Mouse (Mus musculus): ENCODE measurements around the gene Tk2. TPM values are rescaled to one million over a fixed set of nuclear protein-coding genes. Genes with fewer than 3 reads are reported as not detected.

The Tk2 gene
- polyA plus RNA-seq, 1 experiment from 2014 or later, result 25.8 TPM

- Histone ChIP-seq H3K4me3 (no peak overlapping the region), H3K27ac (no peak overlapping the region), H3K27me3 (ENCODE audit: poor library complexity, severe bottlenecking) (no peaks in the 10 kb centered on the region), H3K9me3 (no peaks in the 10 kb centered on the region), H3K4me1 (no peaks in the 10 kb centered on the region), H3K36me3 (replicated peaks) (no peaks in the 10 kb centered on the region)
- WGBS, result 91% methylated on average over 4 of the region's 4 CpGs
- DNase-seq (ENCODE audit: extremely low spot score, low spot score), result no peak
Observed at GRCm38 (mm10) chr8:104202320-104202719, 46.0 kb downstream of the Tk2 start.

- DNase-seq (ENCODE audit: extremely low spot score, low spot score), result no peak
- Histone ChIP-seq H3K36me3 (replicated peaks) (no peaks in the 10 kb centered on the region), H3K9me3 (no peaks in the 10 kb centered on the region), H3K27ac (no peak overlapping the region), H3K4me3 (no peak overlapping the region), H3K27me3 (ENCODE audit: poor library complexity, severe bottlenecking) (no peaks in the 10 kb centered on the region), H3K4me1 (no peaks in the 10 kb centered on the region)
- WGBS, result 87% methylated on average over 3 of the region's 3 CpGs
Observed at GRCm38 (mm10) chr8:104201622-104202021, 46.7 kb downstream of the Tk2 start.

GRCm38 (mm10) chr8:104199802-104200201 lies 48.6 kb downstream of the Tk2 start:
- Histone ChIP-seq H3K4me3 (no peak overlapping the region), H3K27me3 (ENCODE audit: poor library complexity, severe bottlenecking) (no peaks in the 10 kb centered on the region), H3K9me3 (no peaks in the 10 kb centered on the region), H3K4me1 (no peaks in the 10 kb centered on the region), H3K27ac (no peak overlapping the region), H3K36me3 (replicated peaks) (no peaks in the 10 kb centered on the region)
- DNase-seq (ENCODE audit: extremely low spot score, low spot score), result no peak
- 86% methylated on average over 5 of the region's 5 CpGs for WGBS

DNA sequence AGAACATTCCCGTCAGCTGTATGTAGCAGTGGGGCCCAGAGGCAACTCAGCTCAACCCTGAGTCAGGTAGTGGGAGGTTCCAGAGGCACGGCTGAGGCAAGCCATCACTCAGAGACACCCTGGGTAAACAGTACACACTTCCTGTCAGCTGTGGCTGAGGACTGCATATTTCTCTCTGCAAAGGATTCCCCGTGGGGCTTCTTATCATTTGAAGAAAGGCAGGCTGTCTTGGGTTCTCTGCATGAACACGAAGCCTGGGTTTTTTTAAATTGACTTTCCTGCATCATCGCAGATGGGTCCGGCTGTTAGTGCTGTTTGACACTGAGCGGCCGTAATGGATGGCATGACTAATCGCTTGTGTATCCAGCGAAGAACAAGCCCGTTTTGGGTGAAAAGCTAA lies 56.9 kb downstream of the Tk2 start:
- no peak overlapping the region for H3K27ac ChIP-seq

DNA sequence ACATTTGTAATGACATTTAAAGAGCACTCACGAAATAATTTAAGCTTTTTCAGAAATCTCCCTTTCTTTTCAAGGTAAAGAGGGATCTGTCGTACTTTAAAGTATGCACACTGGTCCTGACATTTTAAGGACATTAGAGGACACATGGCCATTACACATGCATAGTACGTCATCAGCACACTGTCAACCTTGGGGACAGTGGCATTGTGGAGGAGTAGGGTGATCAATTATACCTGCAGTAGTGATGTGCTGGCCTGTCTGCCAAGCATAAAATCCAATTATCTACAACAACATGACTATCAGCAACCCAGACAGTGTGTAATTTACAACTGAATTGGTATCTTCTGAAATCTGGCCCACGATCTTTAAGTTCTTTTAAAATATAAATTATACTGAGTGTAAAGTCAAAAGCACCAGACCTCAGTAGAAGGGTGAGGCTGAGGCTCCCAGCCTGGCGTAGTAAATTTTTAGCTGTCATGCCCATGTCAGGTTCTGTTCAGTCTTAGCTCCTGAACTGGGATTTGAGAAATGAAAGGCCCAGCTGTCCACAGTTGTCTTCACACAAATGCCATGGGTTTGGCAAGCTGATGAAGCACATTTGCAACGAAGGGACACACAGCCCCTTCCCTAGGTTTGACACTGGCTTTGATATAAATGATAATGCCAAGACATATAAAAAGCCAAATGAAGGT lies 57.4 kb downstream of the Tk2 start:
- no peaks in the 10 kb centered on the region for H3K27me3 ChIP-seq (ENCODE audit: poor library complexity, severe bottlenecking)
- no peaks in the 10 kb centered on the region for H3K36me3 ChIP-seq (replicated peaks)
- no peak overlapping the region for H3K4me3 ChIP-seq
- H3K27ac ChIP-seq, result no peak overlapping the region
- no peak for DNase-seq (ENCODE audit: extremely low spot score, low spot score)
- no peaks in the 10 kb centered on the region; the same call in 1 of the 2 replicates for H3K9me3 ChIP-seq
- WGBS, result 89% methylated on average over 6 of the region's 6 CpGs
- no peaks in the 10 kb centered on the region for H3K4me1 ChIP-seq

More for the DNA sequence above, 56.9 kb downstream of the Tk2 start:
- 68% methylated on average over 11 of the region's 11 CpGs for WGBS
- no peak for DNase-seq (ENCODE audit: extremely low spot score, low spot score)
- no peaks in the 10 kb centered on the region for H3K36me3 ChIP-seq (replicated peaks)
- H3K4me3 ChIP-seq, result no peak overlapping the region
- H3K9me3 ChIP-seq, result no peaks in the 10 kb centered on the region; the same call in 1 of the 2 replicates
- no peaks in the 10 kb centered on the region for H3K27me3 ChIP-seq (ENCODE audit: poor library complexity, severe bottlenecking)
- H3K4me1 ChIP-seq, result no peaks in the 10 kb centered on the region

- Histone ChIP-seq H3K4me3 (no peak overlapping the region), H3K36me3 (replicated peaks) (no peaks in the 10 kb centered on the region), H3K27me3 (ENCODE audit: poor library complexity, severe bottlenecking) (no peaks in the 10 kb centered on the region), H3K27ac (no peak overlapping the region), H3K4me1 (peaks cover 7% of the 10 kb centered on the region; the same call in 1 of the 2 replicates), H3K9me3 (no peaks in the 10 kb centered on the region; the same call in 1 of the 2 replicates)
- 80% methylated on average over 5 of the region's 5 CpGs for WGBS
- DNase-seq (ENCODE audit: extremely low spot score, low spot score), result no peak
Observed at GRCm38 (mm10) chr8:104188459-104188858, 59.9 kb downstream of the Tk2 start.

DNA sequence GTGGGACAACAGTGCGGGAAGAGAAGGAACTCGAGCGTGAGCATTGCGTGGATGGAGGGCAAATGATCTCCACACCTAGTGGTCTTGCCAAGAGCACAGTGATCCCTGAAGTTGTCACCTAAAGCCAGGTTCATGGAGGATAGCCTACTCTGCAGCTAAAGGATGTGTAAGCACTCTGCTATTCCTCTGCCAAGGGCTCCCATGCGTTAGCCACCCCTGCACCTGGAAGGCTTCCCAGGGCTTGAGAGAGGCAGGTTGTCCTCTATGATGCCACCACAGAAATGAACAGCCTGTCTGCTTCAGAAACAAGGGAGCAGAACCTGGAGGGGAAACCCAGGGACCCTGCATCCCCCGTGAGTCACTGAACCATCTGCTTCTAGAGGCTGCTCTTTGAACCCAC lies 60.7 kb downstream of the Tk2 start:
- Histone ChIP-seq H3K4me3 (no peak overlapping the region), H3K9me3 (no peaks in the 10 kb centered on the region), H3K4me1 (peaks cover 7% of the 10 kb centered on the region; the same call in 1 of the 2 replicates), H3K27ac (no peak overlapping the region), H3K27me3 (ENCODE audit: poor library complexity, severe bottlenecking) (no peaks in the 10 kb centered on the region), H3K36me3 (replicated peaks) (no peaks in the 10 kb centered on the region)
- DNase-seq (ENCODE audit: extremely low spot score, low spot score), result no peak
- 91% methylated on average over 6 of the region's 6 CpGs for WGBS

- 95% methylated on average over 4 of the region's 4 CpGs for WGBS
- DNase-seq (ENCODE audit: extremely low spot score, low spot score), result no peak
Observed at GRCm38 (mm10) chr8:104186827-104187226, 61.5 kb downstream of the Tk2 start.

DNA sequence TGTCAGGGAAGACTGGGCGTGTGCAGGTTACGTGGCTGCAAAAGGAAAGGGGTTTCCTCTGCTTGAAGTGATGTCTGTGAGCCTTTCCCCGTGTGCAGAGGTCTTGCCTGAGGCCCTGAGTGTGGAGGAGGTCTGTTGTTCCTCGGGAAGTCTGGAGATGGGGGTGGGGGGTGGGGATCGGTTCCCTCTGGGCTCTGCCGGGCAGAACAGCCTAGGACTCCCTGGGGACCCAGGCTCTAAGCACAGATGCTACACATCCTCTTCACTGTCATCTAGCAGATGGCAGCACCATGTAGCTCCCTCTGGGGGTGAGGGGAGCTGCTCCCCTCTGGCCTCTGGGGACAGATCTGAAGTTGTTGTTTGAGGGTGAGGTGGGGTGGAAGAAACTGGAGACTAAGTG lies 63.5 kb downstream of the Tk2 start:
- Histone ChIP-seq H3K4me1 (peaks cover 11% of the 10 kb centered on the region; the same call in 1 of the 2 replicates), H3K36me3 (replicated peaks) (no peaks in the 10 kb centered on the region), H3K27me3 (ENCODE audit: poor library complexity, severe bottlenecking) (no peaks in the 10 kb centered on the region), H3K9me3 (no peaks in the 10 kb centered on the region), H3K4me3 (no peak overlapping the region), H3K27ac (no peak overlapping the region)
- no peak for DNase-seq (ENCODE audit: extremely low spot score, low spot score)
- 27% methylated on average over 6 of the region's 6 CpGs for WGBS

More at GRCm38 (mm10) chr8:104186827-104187226, 61.5 kb downstream of the Tk2 start:
- Histone ChIP-seq H3K36me3 (replicated peaks) (no peaks in the 10 kb centered on the region), H3K27me3 (ENCODE audit: poor library complexity, severe bottlenecking) (no peaks in the 10 kb centered on the region), H3K4me3 (no peak overlapping the region), H3K4me1 (peaks cover 7% of the 10 kb centered on the region; the same call in 1 of the 2 replicates), H3K9me3 (no peaks in the 10 kb centered on the region), H3K27ac (no peak overlapping the region)

- no peaks in the 10 kb centered on the region for H3K36me3 ChIP-seq (replicated peaks)
- no peak overlapping the region for H3K27ac ChIP-seq
- 82% methylated on average over 4 of the region's 4 CpGs for WGBS
- no peak for DNase-seq (ENCODE audit: extremely low spot score, low spot score)
- no peak overlapping the region for H3K4me3 ChIP-seq
- no peaks in the 10 kb centered on the region for H3K9me3 ChIP-seq
- peaks cover 10% of the 10 kb centered on the region; the same call in 1 of the 2 replicates for H3K4me1 ChIP-seq
- H3K27me3 ChIP-seq (ENCODE audit: poor library complexity, severe bottlenecking), result peaks cover 20% of the 10 kb centered on the region
Observed at GRCm38 (mm10) chr8:104177054-104177453, 71.3 kb downstream of the Tk2 start.

Other genes with a start within 250 kb of the Tk2 start
- 12.5 and 14.3 TPM in 2 replicates for gene Cdh5, start 146.9 kb downstream of the Tk2 start, polyA plus RNA-seq (2016; fragmentation: Nextera tagmentation; extraction: Ambion mirVana)
- 0.09 TPM in 1 of 2 replicates, not detected in the other for gene Bean1, start 78.1 kb downstream of the Tk2 start, polyA plus RNA-seq (2016; fragmentation: Nextera tagmentation; extraction: Ambion mirVana)
- 39.4 and 41.7 TPM in 2 replicates for gene Cklf, start 2.3 kb upstream of the Tk2 start, polyA plus RNA-seq (2016; fragmentation: Nextera tagmentation; extraction: Ambion mirVana)
- not detected in 2 replicates for gene Cmtm2a, start 44.6 kb upstream of the Tk2 start, polyA plus RNA-seq (2016; fragmentation: Nextera tagmentation; extraction: Ambion mirVana)
- gene Gm45711, start 61.5 kb upstream of the Tk2 start, polyA plus RNA-seq (2016; fragmentation: Nextera tagmentation; extraction: Ambion mirVana), result not detected in 2 replicates
- not detected in 2 replicates for gene Cmtm1, start 61.6 kb upstream of the Tk2 start, polyA plus RNA-seq (2016; fragmentation: Nextera tagmentation; extraction: Ambion mirVana)
- not detected in 2 replicates for gene Gm11020, start 73.0 kb upstream of the Tk2 start, polyA plus RNA-seq (2016; fragmentation: Nextera tagmentation; extraction: Ambion mirVana)
- gene Cmtm2b, start 73.7 kb upstream of the Tk2 start, polyA plus RNA-seq (2016; fragmentation: Nextera tagmentation; extraction: Ambion mirVana), result not detected in 2 replicates
- gene Cmtm3, start 90.9 kb upstream of the Tk2 start, polyA plus RNA-seq (2016; fragmentation: Nextera tagmentation; extraction: Ambion mirVana), result 68.5 and 70.9 TPM in 2 replicates
- gene Cmtm4, start 147.2 kb upstream of the Tk2 start, polyA plus RNA-seq (2016; fragmentation: Nextera tagmentation; extraction: Ambion mirVana), result 2.2 and 2.5 TPM in 2 replicates
- gene Dync1li2, start 194.5 kb upstream of the Tk2 start, polyA plus RNA-seq (2016; fragmentation: Nextera tagmentation; extraction: Ambion mirVana), result 81.5 and 81.9 TPM in 2 replicates